Mouse (Mus musculus) cerebellum, adult 11-12 months (tissue): ENCODE measurements around the gene Ddx4.

Experiments used
- DNase-seq: peaks from one replicate; pipeline ENCODE4 v3.0.0; 2022

The Ddx4 gene

DNA sequence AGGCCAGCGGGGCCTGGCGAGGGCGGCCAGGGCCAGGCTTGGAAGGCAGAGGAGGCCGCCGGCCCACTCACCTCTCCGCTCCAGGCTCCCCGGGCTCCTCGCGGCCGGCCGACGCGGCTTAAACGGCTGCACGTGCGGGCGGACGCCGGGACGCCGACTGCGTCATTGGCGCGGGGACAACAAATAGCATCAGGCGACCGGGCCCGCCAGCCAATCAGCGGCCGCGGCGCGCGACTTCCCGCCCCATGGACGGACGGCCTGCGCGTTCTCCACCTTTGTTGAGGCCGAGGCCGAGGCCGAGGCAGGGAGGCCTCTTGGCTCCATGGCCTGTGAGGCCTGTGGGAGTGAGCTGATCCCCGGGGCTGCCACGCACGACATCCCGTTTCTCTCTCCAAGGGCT lies at the start of gene Ddx4:
Ddx4 (minus strand) TSS at position 271 of the 400 bp plus-strand sequence.
- no peak for DNase-seq

DNA sequence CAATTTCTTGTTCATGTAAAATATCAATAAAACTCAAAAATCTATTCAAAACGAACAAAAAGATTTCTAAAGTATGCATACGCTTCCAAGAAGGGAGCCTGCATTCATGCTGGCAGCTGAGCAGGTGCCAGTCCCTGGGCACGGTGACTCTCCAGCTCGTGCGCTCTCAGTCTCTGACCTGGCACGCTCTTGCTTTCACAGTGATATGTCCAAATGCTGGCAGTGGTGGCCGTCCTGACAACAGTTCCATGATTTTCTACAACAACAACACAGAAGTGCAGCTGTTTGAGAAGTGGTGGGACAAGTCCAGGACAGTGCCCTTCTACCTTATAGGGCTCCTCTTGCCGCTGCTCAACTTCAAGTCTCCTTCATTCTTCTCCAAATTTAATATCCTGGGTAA lies 49.0 kb upstream of the Ddx4 start:
- no peak for DNase-seq

DNA sequence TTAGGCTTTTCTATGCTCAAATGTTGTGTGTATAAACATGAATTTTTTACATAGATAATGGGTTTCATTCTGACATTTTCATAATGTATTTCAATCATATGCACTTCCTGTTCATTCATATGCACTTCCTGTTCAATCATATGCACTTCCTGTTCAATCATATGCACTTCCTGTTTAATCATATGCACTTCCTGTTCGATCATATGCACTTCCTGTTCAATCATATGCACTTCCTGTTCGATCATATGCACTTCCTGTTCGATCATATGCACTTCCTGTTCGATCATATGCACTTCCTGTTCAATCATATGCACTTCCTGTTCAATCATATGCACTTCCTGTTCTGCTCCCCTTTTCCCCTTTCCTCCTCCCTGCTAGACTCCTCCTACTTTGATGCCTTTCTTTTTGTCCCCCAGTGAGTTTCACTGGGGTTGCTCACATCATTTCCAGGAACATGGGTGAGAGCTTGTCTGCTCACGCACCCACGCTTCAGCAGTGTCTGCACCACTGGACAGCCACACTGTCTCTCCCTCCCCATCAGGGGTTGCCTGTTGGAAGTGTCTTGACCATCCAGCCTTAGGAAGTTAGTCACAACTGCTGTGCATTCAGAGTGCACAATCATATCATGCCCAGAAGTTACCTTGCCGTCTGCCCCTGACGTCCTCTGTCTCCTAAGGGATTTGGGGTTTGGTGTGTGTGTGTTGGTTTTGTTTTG lies 43.4 kb upstream of the Ddx4 start:
- no peak for DNase-seq

DNA sequence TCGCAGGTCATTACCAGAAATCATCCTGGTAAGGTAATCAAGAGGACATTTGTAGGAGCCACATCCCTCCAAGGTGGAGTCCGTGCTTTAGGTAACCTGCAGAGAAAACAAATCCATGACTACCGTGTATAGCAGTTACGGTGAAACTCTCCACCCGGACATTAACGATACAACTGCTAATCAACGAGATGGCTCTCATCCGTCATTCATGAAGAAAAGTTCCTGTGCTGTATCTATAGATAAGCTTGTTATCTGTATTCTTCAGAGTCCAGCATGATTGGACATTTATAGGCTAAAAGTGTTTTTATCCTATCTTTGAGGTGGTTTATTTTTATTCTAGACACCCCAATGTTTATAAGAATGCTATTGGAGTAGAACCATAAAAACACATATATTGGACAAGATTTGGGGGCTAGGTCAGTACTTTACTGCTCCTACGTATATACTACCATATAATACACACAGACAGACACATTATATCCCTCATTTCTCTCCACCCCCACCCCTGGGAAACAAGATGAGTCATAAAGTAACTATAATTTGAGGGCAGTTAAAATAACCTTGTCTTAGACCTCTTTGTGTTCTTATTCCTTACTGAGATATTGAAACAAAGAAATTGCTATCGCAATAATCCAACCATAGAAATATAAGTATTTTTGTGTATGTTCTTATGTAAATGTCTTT lies 40.7 kb upstream of the Ddx4 start:
- no peak for DNase-seq

DNA sequence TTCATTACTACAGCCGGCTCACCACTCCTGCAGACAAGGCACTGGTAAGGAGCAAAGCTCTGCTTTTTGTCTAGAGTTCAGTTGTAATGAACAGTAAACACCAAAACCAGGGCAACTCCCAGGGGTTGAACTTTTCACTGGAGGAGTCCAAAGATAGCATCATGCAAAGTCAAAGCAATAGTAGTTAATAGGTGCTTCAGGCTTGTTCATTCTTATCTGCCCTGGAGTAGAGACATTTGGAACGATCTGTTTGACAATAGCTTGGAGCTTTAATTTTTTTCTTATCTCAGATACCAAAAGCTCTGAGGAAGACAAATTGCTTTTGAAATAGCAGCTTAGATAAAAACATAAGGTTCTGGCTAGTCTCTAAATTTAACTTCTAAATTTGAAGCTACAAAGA lies 33.9 kb upstream of the Ddx4 start:
- no peak for DNase-seq

DNA sequence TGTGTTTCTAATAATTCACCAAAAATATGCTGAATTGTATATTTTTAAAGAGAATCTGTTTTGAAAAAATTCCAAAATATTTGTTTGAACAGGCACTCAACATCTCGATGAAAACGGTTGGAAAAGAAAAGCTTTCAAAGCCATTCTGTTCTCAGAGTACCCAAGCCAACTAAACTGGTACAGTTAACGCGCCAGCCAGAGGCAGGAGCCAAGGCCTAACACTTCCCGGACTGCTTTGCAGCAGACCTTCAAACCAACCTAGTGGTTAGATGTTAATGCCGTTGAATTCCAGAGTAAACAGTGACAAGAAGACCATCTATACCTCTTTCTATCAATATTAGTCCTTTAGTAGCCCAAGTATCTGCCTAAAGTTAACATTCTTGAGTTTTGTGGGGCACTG lies 31.7 kb upstream of the Ddx4 start:
- no peak for DNase-seq

DNA sequence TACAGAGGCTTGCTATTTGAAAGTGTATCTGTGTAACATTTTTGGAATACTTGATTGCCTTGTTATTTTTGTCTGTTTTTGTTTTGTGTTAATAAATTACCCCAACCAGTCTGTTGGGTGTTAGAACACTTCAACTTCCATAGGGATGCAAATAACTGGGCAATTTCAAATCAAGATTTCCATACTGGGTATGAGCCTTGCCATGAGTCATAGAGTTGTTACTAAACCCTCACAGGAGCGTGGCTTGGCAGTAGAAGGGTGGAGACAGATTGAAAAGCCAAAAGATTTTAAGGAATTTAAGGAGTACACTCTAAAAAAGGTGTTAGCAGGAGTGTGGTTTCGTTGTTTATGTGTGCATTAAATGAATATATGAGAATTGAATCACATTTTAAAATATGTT lies 31.0 kb upstream of the Ddx4 start:
- no peak for DNase-seq

DNA sequence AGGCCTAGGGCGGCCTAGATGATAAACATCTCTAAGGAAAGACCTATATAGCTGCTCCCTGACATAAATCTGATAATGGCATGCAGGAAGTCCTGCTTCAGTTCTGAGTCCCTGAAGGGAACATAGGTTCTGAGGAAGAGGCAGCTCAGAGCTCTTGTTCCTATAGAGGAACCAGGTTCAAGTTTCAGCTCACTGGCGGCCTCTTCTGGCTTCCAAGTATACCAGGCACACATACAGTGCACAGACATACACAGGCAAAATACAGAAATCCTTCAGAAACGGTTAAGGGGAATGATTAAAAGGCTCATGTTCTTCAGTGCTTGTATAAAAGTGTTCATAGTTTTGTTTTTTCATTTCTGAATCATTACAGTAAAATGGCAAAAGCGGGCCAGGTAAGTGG lies 25.9 kb upstream of the Ddx4 start:
- no peak for DNase-seq

DNA sequence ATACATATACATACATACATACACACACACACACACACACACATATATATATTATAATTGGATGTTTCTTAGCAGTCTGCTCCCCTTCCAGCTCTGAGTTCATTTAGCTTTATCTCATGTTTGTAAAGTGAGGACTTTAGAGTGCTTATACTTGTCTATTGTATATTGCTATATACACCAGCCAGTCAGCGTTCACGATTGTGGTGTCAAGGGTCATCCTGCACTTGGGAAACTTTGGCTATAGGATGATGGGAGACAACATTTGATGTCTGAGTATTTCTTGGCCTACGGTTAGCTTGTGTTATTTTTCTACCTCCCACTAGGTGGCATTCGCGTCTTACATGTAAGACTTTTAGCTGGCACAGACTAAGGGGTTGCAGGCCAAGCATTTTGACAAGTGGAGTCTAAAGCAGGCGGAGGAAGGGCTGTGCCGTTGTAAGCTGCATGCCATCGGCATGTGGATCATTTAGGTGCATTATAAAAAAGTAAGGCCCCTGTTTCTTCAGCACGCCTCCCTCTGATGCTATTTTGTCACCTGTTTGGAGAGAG lies 21.7 kb upstream of the Ddx4 start:
- DNase-seq, result peak; percentile 50

DNA sequence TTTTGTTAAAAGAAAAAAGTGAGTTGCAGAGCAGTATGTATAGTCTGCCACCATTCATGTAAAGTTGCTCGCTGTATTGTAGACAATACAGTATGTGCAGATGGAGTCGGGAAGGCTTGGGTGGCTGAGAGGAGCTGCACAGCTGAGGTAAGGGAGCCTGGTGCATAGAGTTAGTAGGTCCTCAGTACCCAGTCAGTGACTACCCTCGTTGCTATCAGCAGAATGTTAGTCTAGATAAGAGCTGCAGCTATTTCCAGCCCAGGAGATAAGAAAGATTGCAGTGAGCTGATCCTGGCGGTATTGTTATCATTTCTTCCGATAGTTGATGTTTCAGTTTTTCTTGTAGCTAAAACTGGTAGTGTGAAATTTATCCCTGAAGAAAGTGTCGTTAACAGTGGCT lies 20.5 kb upstream of the Ddx4 start:
- DNase-seq, result no peak

DNA sequence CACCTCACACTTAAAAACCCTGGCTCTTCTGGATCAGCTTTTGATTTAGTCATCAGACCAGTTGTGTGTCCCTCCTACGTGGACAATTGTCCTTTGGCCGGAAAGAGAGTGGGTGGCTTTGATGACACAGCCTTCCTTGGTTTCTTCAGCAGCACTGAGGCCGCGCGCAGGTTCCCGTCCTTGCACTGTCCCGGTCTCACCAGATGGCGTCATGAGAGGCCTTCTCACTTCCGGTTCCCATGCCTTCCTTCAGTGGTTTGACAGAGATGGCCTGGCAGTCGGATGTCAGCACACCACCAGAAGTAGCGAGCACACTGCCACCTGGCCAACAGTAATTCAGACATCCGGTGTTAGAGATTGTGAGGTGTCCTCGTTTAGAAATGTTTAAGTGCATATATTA lies 19.4 kb upstream of the Ddx4 start:
- DNase-seq, result no peak

DNA sequence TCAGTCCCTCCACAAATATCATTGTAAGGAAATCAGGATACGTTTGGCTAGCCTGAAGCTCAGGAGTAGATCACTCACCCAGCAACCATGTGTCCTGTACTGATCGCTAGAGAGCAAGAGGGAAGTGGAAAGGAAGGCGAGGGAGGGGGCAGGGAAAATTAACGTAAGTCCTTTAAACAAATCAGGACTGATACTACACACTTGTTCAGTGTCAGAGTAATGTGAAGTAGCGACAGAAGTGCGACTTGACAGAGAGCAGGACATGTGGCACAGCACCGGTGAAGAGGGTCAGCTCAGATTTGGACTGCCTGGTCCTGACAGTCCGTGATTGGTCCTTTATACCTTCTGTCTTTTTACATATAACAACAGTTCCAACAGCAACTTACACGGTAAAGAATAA lies 14.9 kb upstream of the Ddx4 start:
- no peak for DNase-seq

DNA sequence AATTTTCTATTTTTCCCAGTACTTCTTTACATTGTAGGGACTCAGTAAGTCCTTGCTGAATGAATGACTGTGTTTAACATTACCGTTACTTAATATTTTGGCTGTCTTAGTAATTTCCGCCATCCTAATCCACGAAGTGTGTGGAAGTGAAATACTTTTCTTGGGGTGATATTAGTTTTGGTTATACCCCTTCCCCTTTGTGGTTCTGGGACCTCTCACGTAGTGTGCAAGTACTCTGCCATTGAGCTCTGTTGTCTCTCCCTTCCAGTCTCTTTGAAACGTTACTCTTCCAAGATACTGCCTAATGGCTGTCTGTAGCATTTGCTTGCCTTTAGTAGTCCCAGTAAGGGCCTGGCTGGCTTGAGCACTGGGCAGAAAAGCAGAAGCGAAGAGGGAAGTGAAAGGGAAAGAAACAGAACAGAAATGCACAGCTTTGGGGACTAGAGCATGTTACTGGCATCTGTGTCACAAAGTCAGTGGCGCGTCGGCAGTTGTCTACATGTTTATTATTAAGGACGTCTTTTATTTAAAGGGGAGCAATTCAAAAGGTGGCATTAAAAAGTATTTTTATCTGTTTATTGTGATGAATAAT lies 14.3 kb upstream of the Ddx4 start:
- no peak for DNase-seq

DNA sequence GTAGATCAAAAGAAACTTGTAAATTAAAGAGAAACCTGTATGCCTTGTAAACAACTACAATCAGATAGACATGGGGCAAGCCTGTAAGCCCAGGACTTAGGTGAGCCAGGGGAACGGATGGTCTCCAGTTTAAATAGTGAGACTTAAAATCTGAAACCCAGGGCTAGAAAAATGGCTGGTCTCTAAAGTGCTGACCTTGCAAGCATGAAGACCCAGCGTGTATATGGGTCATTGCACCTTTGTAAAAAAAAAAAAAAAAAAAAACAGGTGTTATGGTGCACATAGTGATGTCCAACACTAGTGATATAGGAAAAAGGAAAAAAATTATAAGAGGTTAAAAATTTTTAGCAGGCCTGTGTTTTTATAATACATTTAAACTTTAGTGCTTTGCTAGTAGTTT lies 9.4 kb upstream of the Ddx4 start:
- no peak for DNase-seq

DNA sequence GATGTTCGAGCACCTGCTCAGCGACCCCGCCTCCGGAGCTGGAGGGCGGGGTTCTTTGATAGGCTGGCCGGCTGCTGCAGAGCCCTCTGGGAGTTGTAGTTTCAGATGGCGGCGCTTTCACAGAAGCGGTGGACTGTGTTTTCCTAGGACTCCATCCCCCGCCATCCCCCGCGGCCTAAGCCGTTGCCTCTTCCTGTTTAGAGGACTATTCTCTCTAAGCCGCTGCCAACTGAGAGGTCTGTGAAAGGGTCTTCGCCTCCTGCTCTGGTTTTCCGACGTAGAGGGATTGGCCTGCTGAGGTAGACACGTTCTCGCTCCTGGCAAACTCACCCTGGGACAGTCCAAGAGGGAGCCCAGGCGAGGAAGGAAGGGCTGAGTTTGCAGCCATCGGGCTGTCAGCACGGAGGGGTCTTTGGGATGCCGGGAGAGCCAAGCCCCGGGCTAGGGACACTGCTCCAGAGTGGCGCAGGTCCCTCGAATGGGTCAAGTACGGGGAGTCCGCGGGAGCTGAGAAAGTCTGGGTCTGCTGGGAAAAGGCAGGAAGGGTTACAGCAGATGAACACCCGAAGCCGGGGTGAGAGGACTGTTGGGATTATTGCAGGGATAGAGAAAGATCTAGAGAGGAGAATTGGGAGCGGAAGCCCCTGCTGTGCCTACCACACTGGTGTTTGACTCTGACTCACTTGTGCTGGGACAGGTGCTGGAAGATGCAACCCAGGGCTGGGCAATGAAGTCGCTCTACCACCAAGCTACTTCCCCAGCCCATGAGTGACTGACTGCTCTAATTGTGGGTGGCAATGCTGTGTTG lies 8.5 kb upstream of the Ddx4 start, which contains the start of gene Slc38a9:
Slc38a9 (plus strand) TSS at position 178 of the 808 bp plus-strand sequence.
- peak; percentile 93 for DNase-seq

DNA sequence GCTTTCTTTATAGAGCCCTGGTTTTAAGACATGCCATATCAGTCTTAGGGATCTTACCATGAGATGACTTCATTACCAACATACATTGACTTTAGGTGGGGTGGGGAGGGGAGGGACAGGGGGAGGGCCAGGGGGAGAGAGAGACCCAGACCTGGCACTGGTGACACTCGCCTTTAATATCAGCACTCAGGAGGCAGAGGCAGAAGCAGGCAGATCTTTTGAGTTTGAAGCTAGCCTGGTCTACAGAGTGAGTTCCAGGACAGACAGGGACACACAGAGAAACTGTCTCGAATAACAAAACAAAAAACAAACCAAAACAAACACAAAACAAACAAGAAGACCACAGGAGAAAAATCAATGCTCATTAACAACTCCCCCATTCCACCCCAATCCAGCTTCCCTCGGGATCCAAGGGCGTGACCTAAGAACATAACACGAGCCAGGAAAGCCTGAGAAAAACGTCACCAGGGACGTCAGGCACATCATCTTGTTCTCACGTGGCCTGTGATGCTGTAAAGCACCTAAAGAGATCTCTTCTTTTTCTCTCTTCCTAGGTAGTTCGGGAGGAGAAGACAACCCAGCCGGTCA lies 7.8 kb upstream of the Ddx4 start:
- no peak for DNase-seq

DNA sequence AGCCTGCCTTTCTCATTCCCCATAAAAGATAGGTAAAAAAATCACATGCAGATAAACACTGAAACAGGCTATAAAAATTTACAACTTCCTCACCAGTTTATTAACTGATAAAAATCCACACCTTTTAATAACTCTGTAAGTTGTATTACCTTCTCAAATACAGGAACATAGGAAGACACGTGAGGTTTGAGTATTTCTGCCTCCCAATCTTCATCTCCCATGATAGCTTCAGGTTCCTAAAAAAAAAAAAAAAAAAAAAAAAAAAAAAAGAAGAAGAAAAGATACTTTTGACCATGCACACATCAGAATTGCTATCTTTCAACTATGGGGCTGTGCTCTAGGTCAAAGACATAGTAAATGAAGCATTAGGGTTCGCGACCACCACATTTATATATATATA lies 1.1 kb downstream of the Ddx4 start:
- DNase-seq, result no peak

DNA sequence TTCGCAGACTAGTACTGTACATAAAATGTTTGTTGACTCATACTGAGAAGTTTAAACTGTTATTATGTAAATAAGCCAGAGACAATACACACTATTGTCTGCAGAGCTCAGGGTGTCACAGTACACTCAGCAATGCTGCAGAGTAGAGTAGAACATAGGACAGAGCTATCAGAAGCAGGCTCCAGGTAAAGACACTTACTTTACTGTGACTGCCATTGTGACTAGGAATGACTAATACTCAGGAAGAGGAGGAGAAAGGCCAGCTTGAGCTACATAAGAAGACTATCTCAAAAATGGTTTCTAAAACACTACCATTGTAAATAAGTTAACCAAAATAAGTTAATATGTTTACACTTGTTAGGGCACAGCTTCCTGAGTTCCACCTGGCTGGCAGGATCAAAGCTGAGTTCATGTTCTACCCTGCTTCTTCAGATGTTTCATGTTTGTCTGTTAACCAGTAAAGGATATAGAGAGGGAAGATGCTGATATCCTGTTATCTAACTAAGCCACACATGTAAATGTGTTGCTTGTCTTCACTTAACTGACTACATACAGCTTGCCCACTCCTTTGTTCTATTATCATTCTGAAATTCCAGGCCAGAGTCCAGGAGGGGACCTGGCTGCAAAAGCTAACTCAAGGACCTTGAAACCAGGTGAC lies 6.6 kb downstream of the Ddx4 start:
- no peak for DNase-seq

DNA sequence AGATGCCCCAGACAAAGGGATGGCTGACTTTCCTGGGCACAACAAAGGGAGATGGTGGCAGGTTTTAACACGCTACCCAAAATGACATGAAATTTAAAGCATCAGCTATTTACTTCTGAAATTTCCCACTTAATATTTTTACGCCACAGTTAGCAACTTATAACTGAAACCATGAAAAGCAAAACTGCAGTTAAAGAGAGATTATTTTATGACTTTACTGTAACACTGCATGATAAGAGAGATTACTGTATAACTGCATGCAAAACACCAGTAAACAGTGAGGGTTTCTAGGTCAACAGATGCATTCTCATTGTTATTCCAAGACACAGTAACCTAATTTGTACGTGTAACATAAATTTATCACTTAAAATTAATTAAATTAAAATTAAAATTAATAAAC lies 7.3 kb downstream of the Ddx4 start:
- DNase-seq, result no peak

DNA sequence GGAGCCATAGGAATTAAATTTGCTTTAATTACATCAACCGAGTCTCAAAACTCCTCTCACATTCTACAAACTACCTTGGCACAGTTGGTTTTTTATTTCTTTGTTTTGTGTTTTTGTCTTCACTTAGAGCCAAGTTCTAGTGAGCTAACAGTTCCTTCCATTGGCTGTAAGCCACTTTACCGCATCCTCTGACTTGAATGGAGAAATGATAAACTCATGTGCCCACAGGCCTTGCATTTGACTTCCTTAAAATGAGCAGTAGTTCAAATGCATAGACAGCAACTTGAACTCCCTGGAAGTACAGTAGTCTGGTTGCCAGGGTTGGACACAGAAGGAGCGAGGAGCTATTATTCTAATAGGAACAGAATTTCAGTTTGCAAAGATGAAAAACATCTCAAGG lies 9.4 kb downstream of the Ddx4 start:
- DNase-seq, result no peak

DNA sequence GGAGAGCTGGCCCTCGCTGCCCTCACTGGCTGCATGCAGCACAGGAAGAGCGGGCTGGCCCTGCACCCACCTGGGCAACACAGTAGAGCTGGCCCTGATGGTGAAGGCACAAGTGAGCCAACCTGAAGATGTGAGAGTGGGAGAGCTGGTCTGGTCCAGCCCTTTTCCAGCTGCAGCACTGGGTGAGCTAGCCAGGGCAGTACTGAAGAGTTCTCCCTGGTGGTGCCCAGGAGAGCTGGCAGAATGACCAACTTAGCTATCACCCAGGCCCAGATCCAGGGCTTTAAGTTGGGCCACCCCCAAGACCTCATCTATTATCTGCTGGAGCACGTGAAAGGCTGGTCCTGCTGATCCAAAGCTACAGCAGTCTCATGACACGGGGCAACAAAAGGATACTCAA lies 13.2 kb downstream of the Ddx4 start:
- no peak for DNase-seq

DNA sequence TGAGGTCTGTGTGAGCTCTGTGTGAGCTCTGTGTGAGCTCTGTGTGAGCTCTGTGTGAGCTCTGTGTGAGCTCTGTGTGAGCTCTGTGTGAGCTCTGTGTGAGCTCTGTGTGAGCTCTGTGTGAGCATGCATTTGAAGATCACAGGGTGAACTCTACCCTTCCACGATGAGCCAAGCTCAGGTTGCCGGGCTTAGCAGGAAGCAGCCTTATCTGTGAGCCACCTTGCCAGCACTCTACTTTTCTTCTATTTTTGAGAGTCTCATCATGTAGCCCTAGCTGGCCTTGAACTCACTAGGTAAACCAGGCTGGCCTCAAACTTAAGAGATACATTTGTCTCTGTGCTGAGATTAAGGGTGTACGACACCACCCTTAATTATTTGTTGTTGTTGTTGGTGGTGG lies 15.8 kb downstream of the Ddx4 start:
- no peak for DNase-seq
